Mouse (Mus musculus) lung, embryonic 15.5 days (tissue): ENCODE results near the gene Ankmy2. TPM values are rescaled to one million over a fixed set of nuclear protein-coding genes. Genes with fewer than 3 reads are reported as not detected.
A peak's percentile ranks its signal among the peaks of the same experiment; 100 is the strongest.

Experiments used
- ATAC-seq: fragments of 200-750 bp; cut with Nextera tagmentation; 2 replicates; pipeline ENCODE4 v1.8.0; 2017; ENCODE audit warnings: moderate number of reproducible peaks, borderline replicate concordance; ENCODE audit not compliant: low FRiP score, low TSS enrichment; ENCODE audit errors: extremely low read depth
- H3K27ac ChIP-seq: fragments of 300-500 bp; sonication (generic); 2 replicates; pipeline ENCODE4 v1.5.1; 2015; ENCODE audit warnings: moderate library complexity, mild to moderate bottlenecking, inconsistent platforms
- H3K27me3 ChIP-seq: fragments of 300-500 bp; sonication (generic); 2 replicates; pipeline ENCODE4 v1.6.1; 2015; ENCODE audit warnings: inconsistent platforms
- H3K36me3 ChIP-seq: fragments of 300-500 bp; sonication (generic); 2 replicates; pipeline ENCODE4 v1.6.1; 2015; ENCODE audit warnings: inconsistent platforms
- H3K4me1 ChIP-seq: fragments of 300-500 bp; sonication (generic); 2 replicates; pipeline ENCODE4 v1.6.1; 2015; ENCODE audit warnings: inconsistent platforms
- H3K4me2 ChIP-seq: fragments of 300-500 bp; sonication (generic); 2 replicates; pipeline ENCODE4 v1.6.1; 2015; ENCODE audit warnings: inconsistent platforms, mild to moderate bottlenecking, moderate library complexity
- H3K4me3 ChIP-seq: fragments of 300-500 bp; sonication (generic); 2 replicates; pipeline ENCODE4 v1.5.1; 2015; ENCODE audit warnings: mild to moderate bottlenecking, inconsistent platforms
- H3K9ac ChIP-seq: fragments of 300-500 bp; sonication (generic); 2 replicates; pipeline ENCODE4 v1.6.1; 2015; ENCODE audit warnings: inconsistent platforms
- H3K9me3 ChIP-seq: fragments of 300-500 bp; sonication (generic); 2 replicates; pipeline ENCODE4 v1.6.1; 2016; ENCODE audit warnings: inconsistent platforms
- WGBS: fragments of 180-500 bp; shearing (Covaris S2); methylation state at CpG from one replicate; pipeline ENCODE4 v1.1.7; 2015; 5-methylcytosine and 5-hydroxymethylcytosine counted together
- polyA plus RNA-seq: library from polyadenylated mRNA; unstranded; fragments of >200 nt; fragmentation: Nextera tagmentation; extraction: Ambion mirVana; gene quantifications from 2 replicates; pipeline ENCODE4 v1.2.1, GENCODE M21; 2015

Ankmy2 gene
- polyA plus RNA-seq, 1 experiment from 2014 or later: 37.2 TPM

DNA sequence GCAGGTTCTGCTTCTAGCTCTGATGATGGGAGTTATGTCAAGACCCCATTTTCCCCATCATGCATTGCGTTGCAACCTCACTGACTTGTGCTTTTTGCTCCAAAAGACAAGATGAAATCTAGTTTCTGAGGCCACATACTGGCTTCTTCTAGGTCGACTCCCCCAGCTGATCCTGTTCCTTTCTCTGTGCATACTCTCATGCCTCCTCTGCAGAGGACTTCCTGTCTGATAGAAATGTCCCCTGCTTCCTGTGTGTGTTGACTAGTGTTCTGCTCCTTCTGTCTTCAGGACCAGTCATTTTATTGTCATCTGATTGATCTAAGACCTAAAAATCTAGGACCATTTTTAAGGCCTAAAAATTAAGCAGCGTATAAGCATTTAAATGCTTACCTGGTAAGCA is 21.5 kb upstream of the Ankmy2 start:
- Histone ChIP-seq H3K27me3 (no peaks in the 10 kb centered on the region), H3K27ac (no peak overlapping the region), H3K4me1 (peaks cover 4% of the 10 kb centered on the region; the same call in 1 of the 2 replicates), H3K9me3 (no peaks in the 10 kb centered on the region), H3K4me3 (no peak overlapping the region), H3K4me2 (no peak overlapping the region), H3K9ac (no peak overlapping the region), H3K36me3 (peaks cover 14% of the 10 kb centered on the region; the same call in 1 of the 2 replicates)
- 79% methylated on average over 3 of the region's 3 CpGs for WGBS
- ATAC-seq: no peak

DNA sequence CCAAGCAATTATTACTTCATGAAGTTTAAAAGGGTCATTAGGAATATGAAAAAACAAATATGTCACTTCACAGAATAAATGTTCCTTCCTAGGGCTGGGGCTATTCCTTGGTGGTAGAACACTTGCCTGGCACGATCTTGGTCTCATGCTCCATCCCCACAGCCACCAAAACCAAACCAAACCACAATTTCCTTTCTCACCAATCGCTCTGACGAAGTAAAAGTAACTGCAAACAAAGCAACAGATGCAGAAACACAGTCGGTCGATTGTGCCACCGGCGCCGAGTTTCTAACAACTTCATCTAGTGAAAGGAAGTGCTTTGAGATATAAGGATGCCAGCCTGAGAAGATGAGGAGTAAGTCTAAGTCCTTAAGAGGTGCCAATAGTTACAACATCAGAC is 20.6 kb upstream of the Ankmy2 start:
- H3K9ac ChIP-seq: no peak overlapping the region
- no peak for ATAC-seq
- H3K27me3 ChIP-seq: no peaks in the 10 kb centered on the region
- 93% methylated on average over 8 of the region's 8 CpGs for WGBS
- no peak overlapping the region for H3K4me3 ChIP-seq
- no peak overlapping the region for H3K27ac ChIP-seq
- no peaks in the 10 kb centered on the region for H3K9me3 ChIP-seq
- H3K4me1 ChIP-seq: peaks cover 10% of the 10 kb centered on the region; the same call in 1 of the 2 replicates
- H3K36me3 ChIP-seq: peaks cover 14% of the 10 kb centered on the region; the same call in 1 of the 2 replicates
- no peak overlapping the region for H3K4me2 ChIP-seq

DNA sequence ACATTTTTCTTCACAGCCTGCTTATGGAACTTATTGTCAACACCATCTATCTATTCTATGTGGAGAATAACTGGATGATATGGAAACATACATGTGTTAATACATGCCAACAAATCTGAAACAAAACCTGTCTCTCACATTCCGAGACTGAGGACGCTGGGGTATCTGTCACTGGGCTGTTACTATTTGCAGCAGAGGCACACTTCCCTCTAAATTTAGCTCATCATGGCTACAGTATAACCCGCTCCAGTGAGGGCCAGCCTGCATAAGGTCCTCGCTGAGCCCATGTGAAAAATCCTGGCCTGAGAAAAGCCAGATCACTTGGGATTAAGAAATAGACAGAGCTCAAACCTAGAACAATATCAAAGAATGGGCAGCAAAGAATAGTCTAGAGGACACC is 19.7 kb upstream of the Ankmy2 start:
- Histone ChIP-seq H3K27me3 (no peaks in the 10 kb centered on the region), H3K27ac (no peak overlapping the region), H3K4me3 (no peak overlapping the region), H3K36me3 (peaks cover 10% of the 10 kb centered on the region; the same call in 1 of the 2 replicates), H3K4me1 (peaks cover 10% of the 10 kb centered on the region; the same call in 1 of the 2 replicates), H3K4me2 (no peak overlapping the region), H3K9me3 (no peaks in the 10 kb centered on the region), H3K9ac (no peak overlapping the region)
- 89% methylated on average over 4 of the region's 4 CpGs for WGBS
- ATAC-seq: no peak

DNA sequence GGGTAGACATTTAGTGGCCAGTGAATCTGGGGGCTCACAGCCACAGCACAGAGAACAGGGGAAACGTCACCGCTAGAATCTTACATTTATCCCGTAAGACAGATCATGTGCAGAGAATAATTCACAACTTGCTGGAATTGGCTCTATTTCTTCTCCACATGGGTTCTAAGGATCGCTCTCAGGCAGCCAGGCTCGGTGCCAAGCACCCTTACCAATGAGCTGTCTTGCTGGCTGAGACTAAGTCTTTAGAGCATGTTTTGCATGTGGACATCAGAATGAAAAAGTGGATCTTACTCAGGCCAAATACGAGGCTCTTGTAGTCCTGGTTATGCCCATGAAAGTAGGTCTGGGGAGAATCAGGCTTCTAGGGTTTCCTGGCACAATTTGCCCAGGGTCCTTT is 16.5 kb upstream of the Ankmy2 start:
- Histone ChIP-seq H3K4me3 (no peak overlapping the region), H3K9me3 (no peaks in the 10 kb centered on the region), H3K27ac (no peak overlapping the region), H3K9ac (no peak overlapping the region), H3K4me2 (no peak overlapping the region), H3K4me1 (peaks cover 10% of the 10 kb centered on the region; the same call in 1 of the 2 replicates), H3K36me3 (0 out of 2 replicates have a peak, but pooled peaks cover 2% of the 10 kb centered on the region), H3K27me3 (no peaks in the 10 kb centered on the region)
- ATAC-seq: no peak; the same call in 1 of the 2 replicates
- WGBS: 66% methylated on average over 6 of the region's 6 CpGs

DNA sequence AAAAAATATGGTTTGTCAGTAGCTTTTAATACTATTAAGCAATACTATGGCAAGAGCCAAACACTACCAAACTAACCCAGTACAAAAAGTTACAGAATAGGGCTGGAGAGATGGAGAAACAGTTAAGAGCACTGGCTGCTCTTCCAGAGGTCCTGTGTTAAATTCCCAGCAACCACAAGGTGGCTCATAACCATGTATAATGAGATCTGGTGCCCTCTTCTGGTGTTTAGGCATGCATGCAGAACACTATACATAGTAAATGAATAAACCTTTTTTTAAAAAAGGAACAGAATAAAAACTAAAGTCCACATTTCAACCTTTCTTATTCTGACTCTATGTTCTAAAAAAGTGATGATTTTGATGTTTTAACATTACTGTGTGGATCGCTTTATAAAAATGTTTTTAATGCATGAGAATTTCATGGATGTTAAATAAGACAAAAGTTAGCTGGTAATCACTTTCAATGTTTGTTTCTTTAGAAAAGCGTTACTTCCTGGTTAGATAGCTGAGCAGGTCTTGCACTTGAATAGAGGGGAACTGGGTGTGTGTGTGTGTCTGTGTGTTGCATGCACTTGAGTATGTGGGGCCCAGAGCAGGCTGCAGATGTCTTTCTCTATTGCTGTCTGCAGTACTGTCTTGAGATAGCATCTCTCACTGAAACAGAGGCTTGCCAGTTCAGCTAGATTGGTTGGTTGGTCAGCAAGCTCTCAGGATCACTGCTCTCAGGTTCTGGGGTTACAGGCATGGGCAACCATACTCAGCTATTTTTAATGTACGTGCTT is 10.5 kb upstream of the Ankmy2 start:
- WGBS: 94% methylated on average over 3 of the region's 3 CpGs
- Histone ChIP-seq H3K4me2 (no peak overlapping the region), H3K27me3 (no peaks in the 10 kb centered on the region), H3K9me3 (no peaks in the 10 kb centered on the region), H3K4me3 (no peak overlapping the region), H3K27ac (no peak overlapping the region), H3K9ac (no peak overlapping the region), H3K36me3 (no peaks in the 10 kb centered on the region), H3K4me1 (no peaks in the 10 kb centered on the region)
- ATAC-seq: no peak

DNA sequence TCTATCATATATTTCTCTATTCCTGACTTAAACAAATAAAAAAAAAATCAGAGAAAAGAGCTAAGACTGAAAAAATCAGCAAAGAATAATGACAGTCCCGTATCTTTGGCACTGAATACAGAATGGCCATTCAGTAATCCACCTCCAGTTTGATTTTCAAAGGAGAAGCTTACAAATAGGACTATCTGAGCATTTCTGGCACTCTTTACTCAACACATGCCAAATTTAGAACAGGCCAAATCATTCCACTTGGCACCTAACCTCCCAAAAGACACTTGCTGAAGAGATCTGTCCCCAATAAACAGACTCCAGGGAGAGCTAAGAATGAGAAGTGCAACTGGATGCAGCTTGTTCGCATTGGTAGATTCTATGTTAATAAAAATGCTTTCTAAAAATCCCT is 6.6 kb upstream of the Ankmy2 start:
- no peak overlapping the region for H3K4me2 ChIP-seq
- no peak overlapping the region for H3K27ac ChIP-seq
- no peak overlapping the region for H3K9ac ChIP-seq
- no peak for ATAC-seq
- no peaks in the 10 kb centered on the region for H3K27me3 ChIP-seq
- no peaks in the 10 kb centered on the region for H3K36me3 ChIP-seq
- H3K9me3 ChIP-seq: no peaks in the 10 kb centered on the region
- H3K4me1 ChIP-seq: peaks cover 11% of the 10 kb centered on the region
- H3K4me3 ChIP-seq: no peak overlapping the region
- WGBS: 81% methylated on average over 2 of the region's 2 CpGs

DNA sequence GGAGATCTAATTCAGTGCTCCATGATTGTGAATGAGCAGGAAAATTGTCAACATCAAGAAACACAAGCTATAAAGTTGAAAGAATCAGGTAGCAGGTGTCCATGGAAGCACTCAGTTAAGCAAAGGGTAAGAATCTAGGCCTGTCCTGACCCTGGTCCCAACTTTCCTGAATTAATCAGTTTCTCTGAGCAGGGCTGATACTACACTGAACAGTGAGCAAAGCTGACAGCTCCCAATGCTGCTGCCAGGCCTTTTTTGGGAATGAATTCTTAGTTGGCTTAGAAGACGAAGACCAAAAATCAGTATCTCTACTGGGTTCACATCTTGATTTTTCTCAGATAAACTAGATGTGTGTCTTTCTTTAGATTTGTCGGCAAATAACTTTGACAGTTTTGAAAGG is 6.2 kb upstream of the Ankmy2 start:
- ATAC-seq: no peak
- Histone ChIP-seq H3K4me1 (peaks cover 13% of the 10 kb centered on the region), H3K36me3 (no peaks in the 10 kb centered on the region), H3K27ac (no peak overlapping the region), H3K9me3 (no peaks in the 10 kb centered on the region), H3K9ac (no peak overlapping the region), H3K4me3 (no peak overlapping the region), H3K27me3 (no peaks in the 10 kb centered on the region), H3K4me2 (no peak overlapping the region)
- 89% methylated on average over 2 of the region's 2 CpGs for WGBS

DNA sequence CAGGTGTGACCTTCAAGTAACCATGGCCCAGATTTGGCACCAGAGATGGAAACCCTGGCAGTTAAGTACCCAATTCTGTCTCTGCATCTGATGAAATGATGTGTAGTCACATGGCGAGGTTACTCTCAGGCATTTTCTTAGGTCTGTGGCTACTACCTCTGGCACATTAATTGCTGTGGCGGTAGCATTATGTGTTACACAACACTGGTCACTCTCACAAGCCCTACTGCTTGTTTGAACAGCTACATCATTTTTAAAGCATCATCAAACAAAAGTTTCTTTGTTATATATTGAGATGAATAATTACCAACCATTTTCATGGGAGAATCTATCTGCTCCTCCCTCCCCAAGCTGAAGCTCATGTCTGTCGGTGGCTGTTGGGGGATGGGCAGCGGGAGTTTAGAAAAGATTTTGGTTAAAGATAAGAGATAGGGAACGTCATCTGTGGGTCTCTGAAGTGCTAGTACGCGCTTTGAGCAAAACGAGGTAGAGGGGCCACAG is 1.7 kb upstream of the Ankmy2 start:
- WGBS: 7% methylated on average over 8 of the region's 8 CpGs
- H3K4me1 ChIP-seq: peaks cover 22% of the 10 kb centered on the region
- H3K27ac ChIP-seq: no peak overlapping the region

DNA sequence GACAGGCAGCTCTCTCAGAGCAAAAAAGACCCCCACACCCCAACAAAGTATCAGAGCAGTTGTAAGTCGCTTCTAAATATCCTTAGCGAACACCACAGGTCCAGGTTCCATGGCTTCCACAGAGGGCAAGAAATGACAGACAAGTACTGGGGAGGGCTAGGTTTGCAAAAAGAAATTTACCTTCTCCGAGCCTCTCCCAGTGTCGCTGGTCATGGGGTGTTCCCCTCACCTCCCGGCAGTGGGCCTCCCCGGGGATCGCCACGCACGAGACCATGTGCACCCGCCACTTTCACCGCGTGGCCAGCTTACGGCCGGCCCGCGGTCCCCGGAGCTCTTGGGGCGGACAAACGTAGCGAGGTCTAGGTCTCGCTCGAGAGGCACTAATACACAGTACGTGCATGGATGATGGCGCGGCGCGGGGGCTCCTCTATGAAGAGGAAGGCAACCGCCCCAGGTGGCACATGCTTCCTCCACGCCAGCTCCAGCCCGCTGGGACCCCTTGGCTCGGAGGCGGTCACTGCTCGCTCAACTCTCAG is 745 bp upstream of the Ankmy2 start:
- H3K9ac ChIP-seq: peak overlapping the region; percentile 86
- peak overlapping the region; percentile 76 for H3K4me3 ChIP-seq
- peak; percentile 52 for ATAC-seq
- peak overlapping the region; percentile 95 for H3K27ac ChIP-seq
- H3K9me3 ChIP-seq: no peaks in the 10 kb centered on the region
- under 1% methylated on average over 33 of the region's 33 CpGs for WGBS
- peak overlapping the region; percentile 74 for H3K4me2 ChIP-seq
- peaks cover 22% of the 10 kb centered on the region for H3K4me1 ChIP-seq
- no peaks in the 10 kb centered on the region for H3K27me3 ChIP-seq
- no peaks in the 10 kb centered on the region for H3K36me3 ChIP-seq

More for the DNA sequence above, 1.7 kb upstream of the Ankmy2 start:
- Histone ChIP-seq H3K27me3 (no peaks in the 10 kb centered on the region), H3K4me2 (peak overlapping the region; percentile 74), H3K36me3 (no peaks in the 10 kb centered on the region), H3K9me3 (no peaks in the 10 kb centered on the region), H3K9ac (peak overlapping the region; percentile 86), H3K4me3 (peak overlapping the region; percentile 76)
- no peak for ATAC-seq

DNA sequence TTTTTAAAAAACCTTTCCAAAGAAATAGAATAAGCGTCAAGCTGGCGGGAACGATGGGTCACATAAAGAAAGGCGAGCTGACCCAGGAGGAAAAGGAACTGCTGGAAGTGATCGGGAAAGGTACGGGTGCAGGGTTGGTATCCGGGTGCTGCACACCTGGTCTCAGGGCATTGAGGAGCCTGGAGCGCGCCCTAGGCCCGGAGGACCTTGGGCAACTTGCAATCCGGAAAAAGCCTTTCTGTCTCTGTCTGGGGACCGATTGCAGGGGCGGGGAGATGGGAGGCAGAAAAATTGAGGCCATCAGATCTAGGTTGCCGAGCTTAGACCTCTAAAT is 357 bp downstream of the Ankmy2 start:
- Histone ChIP-seq H3K9ac (peak overlapping the region; percentile 86), H3K36me3 (no peaks in the 10 kb centered on the region), H3K27ac (peak overlapping the region; percentile 95), H3K9me3 (no peaks in the 10 kb centered on the region), H3K27me3 (no peaks in the 10 kb centered on the region), H3K4me3 (peak overlapping the region; percentile 76), H3K4me2 (peak overlapping the region; percentile 74), H3K4me1 (peaks cover 22% of the 10 kb centered on the region)
- ATAC-seq: peak; percentile 25; the same call in 1 of the 2 replicates
- WGBS: under 1% methylated on average over 14 of the region's 14 CpGs

DNA sequence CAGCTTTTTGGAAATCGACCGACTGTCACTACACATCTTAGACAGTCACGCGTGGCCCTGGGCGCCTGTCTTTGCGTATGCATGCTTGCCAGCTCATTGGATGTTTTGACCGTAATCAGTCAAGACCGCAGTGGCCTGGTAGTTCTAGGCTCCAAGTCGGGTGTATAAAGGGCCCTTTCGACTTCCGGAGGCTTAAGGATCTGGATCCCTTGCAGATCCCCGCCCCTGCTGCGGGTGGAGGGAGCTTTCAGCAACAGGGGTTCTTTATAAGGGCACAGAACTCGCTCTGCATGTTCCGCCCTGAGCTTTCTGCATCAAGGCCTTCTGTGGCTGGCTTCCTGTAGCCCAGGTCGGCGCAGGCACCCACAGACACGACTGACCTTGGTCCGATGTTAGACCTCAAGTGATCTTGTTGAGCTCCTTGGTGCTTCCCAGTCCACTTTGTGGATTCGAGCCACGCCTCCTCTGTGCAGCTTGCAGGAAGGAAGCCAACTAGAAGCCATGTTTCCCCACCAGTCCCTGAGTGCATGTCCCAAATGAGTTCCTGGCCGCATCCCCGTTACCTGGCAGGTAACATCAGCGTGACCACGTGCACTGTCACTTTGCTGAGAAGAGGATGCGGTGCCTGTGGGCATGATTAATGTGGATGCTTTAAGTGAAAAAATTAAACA is 859 bp downstream of the Ankmy2 start, which contains the start of gene Bzw2:
TSS of gene Bzw2 (minus strand) at position 443 of the 671 bp plus-strand sequence.
- no peaks in the 10 kb centered on the region for H3K27me3 ChIP-seq
- ATAC-seq: peak; percentile 65
- H3K9ac ChIP-seq: peak within 1 kb of the TSS; percentile 86
- peak within 1 kb of the TSS; percentile 95 for H3K27ac ChIP-seq
- H3K4me3 ChIP-seq: peak within 1 kb of the TSS; percentile 76
- no peaks in the 10 kb centered on the region for H3K9me3 ChIP-seq
- H3K4me1 ChIP-seq: peaks cover 22% of the 10 kb centered on the region
- H3K36me3 ChIP-seq: no peaks in the 10 kb centered on the region
- H3K4me2 ChIP-seq: peak within 1 kb of the TSS; percentile 74
- WGBS: under 1% methylated on average over 26 of the region's 26 CpGs
